8 mouse cellular contexts compared by ENCODE assay signal in the genomic region with DNA sequence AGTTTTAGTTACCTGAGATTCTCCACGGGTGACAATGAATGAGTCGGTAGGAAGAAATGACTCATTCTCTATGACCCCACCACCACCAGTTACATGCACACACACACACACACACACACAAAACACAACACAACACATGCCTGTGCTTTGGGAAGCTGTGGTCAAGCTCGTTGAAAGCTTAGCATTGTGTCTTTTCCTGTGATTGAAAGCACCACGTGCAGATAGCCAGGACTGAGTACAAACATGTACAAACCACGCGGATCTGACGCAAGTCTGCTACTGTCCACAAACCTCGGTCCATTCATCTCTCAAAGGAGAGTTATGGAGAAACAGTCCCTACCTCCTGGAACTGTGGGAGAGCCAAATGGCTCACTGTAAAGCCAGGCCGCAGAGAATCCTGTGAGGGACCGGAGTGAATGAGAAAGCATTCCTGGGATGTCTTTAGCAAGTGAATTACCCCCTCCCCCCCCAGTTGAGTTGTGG. TPM values are rescaled to one million over a fixed set of nuclear protein-coding genes. Genes with fewer than 3 reads are reported as not detected.
DNase-seq lines count a peak whose midpoint lies in the region; ATAC-seq lines count a peak whose summit lies in the region.

No protein-coding gene starts in this region.

- peaks cover 27% of the 10 kb centered on the region for H3K4me1 ChIP-seq in kidney, embryonic 16.5 days (ENCODE audit: insufficient read depth, low read length)
- peaks cover 22% of the 10 kb centered on the region for H3K4me1 ChIP-seq in embryonic facial prominence, embryonic 12.5 days
- H3K4me1 ChIP-seq in intestine, embryonic 15.5 days (replicated peaks): peaks cover 17% of the 10 kb centered on the region; the same call in 1 of the 2 replicates

- peak overlapping the region; percentile 90 for H3K4me2 ChIP-seq in kidney, embryonic 16.5 days (replicated peaks; ENCODE audit: low read depth, low read length)
- peak overlapping the region; percentile 87 for H3K4me2 ChIP-seq in embryonic facial prominence, embryonic 12.5 days (replicated peaks)
- peak overlapping the region; percentile 91 for H3K4me2 ChIP-seq in intestine, embryonic 15.5 days (replicated peaks)

- no peak overlapping the region for H3K27ac ChIP-seq in kidney, embryonic 16.5 days (ENCODE audit: low read length)
- no peak overlapping the region for H3K27ac ChIP-seq in embryonic facial prominence, embryonic 12.5 days
- no peak overlapping the region for H3K27ac ChIP-seq in intestine, embryonic 15.5 days

- H3K36me3 ChIP-seq in kidney, embryonic 16.5 days (ENCODE audit: insufficient read depth, low read length): peaks cover 21% of the 10 kb centered on the region; the same call in 1 of the 2 replicates
- peaks cover 32% of the 10 kb centered on the region for H3K36me3 ChIP-seq in embryonic facial prominence, embryonic 12.5 days
- peaks cover 8% of the 10 kb centered on the region for H3K36me3 ChIP-seq in intestine, embryonic 15.5 days

- H3K9ac ChIP-seq in kidney, embryonic 16.5 days (replicated peaks; ENCODE audit: low read length): peak overlapping the region; percentile 92; the same call in 1 of the 2 replicates
- H3K9ac ChIP-seq in embryonic facial prominence, embryonic 12.5 days: peak overlapping the region; percentile 88; the same call in 1 of the 2 replicates
- peak overlapping the region; percentile 92; the same call in 1 of the 2 replicates for H3K9ac ChIP-seq in intestine, embryonic 15.5 days

- no peaks in the 10 kb centered on the region for H3K9me3 ChIP-seq in kidney, embryonic 16.5 days (ENCODE audit: low read length)
- no peaks in the 10 kb centered on the region for H3K9me3 ChIP-seq in embryonic facial prominence, embryonic 12.5 days
- H3K9me3 ChIP-seq in intestine, embryonic 15.5 days: no peaks in the 10 kb centered on the region

- no peak for ATAC-seq in kidney, embryonic 16.5 days (ENCODE audit: low FRiP score, low TSS enrichment)
- no peak for ATAC-seq in embryonic facial prominence, embryonic 12.5 days (ENCODE audit: insufficient number of reproducible peaks, insufficient read depth, low FRiP score, low TSS enrichment)
- no peak for ATAC-seq in intestine, embryonic 15.5 days

- WGBS in kidney, embryonic 16.5 days: 11% methylated on average over 10 of the region's 10 CpGs
- WGBS in embryonic facial prominence, embryonic 12.5 days: 11% methylated on average over 10 of the region's 10 CpGs
- 10% methylated on average over 10 of the region's 10 CpGs for WGBS in intestine, embryonic 15.5 days

- H3K27me3 ChIP-seq in kidney, embryonic 16.5 days (ENCODE audit: insufficient read depth, low read length): no peaks in the 10 kb centered on the region
- no peaks in the 10 kb centered on the region for H3K27me3 ChIP-seq in embryonic facial prominence, embryonic 12.5 days
- no peaks in the 10 kb centered on the region for H3K27me3 ChIP-seq in intestine, embryonic 15.5 days (replicated peaks)

- peak overlapping the region; percentile 99 for H3K4me3 ChIP-seq in kidney, embryonic 16.5 days (ENCODE audit: low read length)
- H3K4me3 ChIP-seq in embryonic facial prominence, embryonic 12.5 days: peak overlapping the region; percentile 94
- peak overlapping the region; percentile 85 for H3K4me3 ChIP-seq in intestine, embryonic 15.5 days (replicated peaks)

- DNase-seq in kidney, adult 9 months: no peak
- DNase-seq in mesoderm, embryonic 11.5 days (ENCODE audit: low read depth, low spot score): peak; percentile 25
- DNase-seq in frontal cortex, postnatal 36 days (ENCODE audit: low spot score in 2 of 2): no peak
- no peak for DNase-seq in urinary bladder, adult 18-20 months (ENCODE audit: low spot score in 2 of 2)
- no peak for DNase-seq in c-Kit-positive CD71-positive TER-119-positive erythroid progenitor cells, embryonic 14.5 days (ENCODE audit: low spot score)

RNA-seq across cellular contexts. Expression of gene Dync1li1, which starts 1.6 kb away (rescaled TPM):
- 45.7 and 61.2 TPM in 2 replicates for polyA plus RNA-seq in kidney, embryonic 16.5 days (2015; fragmentation: Nextera tagmentation; extraction: Ambion mirVana)
- 77.9 and 89.4 TPM in 2 replicates for polyA plus RNA-seq in embryonic facial prominence, embryonic 12.5 days (2016; fragmentation: Nextera tagmentation; extraction: Ambion mirVana)
- polyA plus RNA-seq in intestine, embryonic 15.5 days (2015; fragmentation: Nextera tagmentation; extraction: Ambion mirVana): 49.9 and 54.7 TPM in 2 replicates

RNA-seq across cellular contexts. Expression of gene Cmtm6, which starts 40.8 kb away (rescaled TPM):
- polyA plus RNA-seq in kidney, embryonic 16.5 days (2015; fragmentation: Nextera tagmentation; extraction: Ambion mirVana): 67.0 and 73.5 TPM in 2 replicates
- 29.1 and 31.8 TPM in 2 replicates for polyA plus RNA-seq in embryonic facial prominence, embryonic 12.5 days (2016; fragmentation: Nextera tagmentation; extraction: Ambion mirVana)
- polyA plus RNA-seq in intestine, embryonic 15.5 days (2015; fragmentation: Nextera tagmentation; extraction: Ambion mirVana): 77.5 and 77.7 TPM in 2 replicates

RNA-seq across cellular contexts. Expression of gene Cnot10, which starts 50.2 kb away (rescaled TPM):
- polyA plus RNA-seq in kidney, embryonic 16.5 days (2015; fragmentation: Nextera tagmentation; extraction: Ambion mirVana): 73.9 and 74.3 TPM in 2 replicates
- polyA plus RNA-seq in embryonic facial prominence, embryonic 12.5 days (2016; fragmentation: Nextera tagmentation; extraction: Ambion mirVana): 79.7 and 82.6 TPM in 2 replicates
- polyA plus RNA-seq in intestine, embryonic 15.5 days (2015; fragmentation: Nextera tagmentation; extraction: Ambion mirVana): 51.9 and 53.1 TPM in 2 replicates
